15 mouse cellular contexts compared by ENCODE assay signal in the genomic region with DNA sequence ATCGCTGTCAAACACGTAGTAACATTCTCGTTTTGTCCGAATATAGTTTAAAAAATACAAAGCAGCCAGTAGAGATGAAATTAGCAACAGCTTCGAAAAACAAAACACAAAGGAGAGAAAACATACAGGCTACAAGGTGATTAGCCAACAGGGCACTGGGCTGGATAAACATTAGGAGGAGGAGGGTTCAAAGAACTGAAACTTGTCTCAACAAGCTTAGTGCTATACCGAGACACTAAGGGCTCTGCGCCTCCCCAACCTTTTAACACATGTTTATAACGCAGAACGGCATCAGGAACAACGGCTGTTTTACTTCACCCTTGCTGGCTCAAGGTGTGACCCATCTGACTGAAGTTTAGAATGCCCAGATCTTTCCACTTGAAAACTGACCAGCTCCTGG. TPM values are rescaled to one million over a fixed set of nuclear protein-coding genes. Genes with fewer than 3 reads are reported as not detected.
A peak's percentile ranks its signal among the peaks of the same experiment; 100 is the strongest.
DNase-seq lines count a peak whose midpoint lies in the region; ATAC-seq and TF ChIP-seq lines count a peak whose summit lies in the region.
"Had no signal": no experiment of that assay in that cellular context is flagged by ENCODE, and none has a peak within 500 bp of the region (broad histone marks: within the 10 kb centered on the region; RNA-seq: fewer than 3 reads in every experiment).

No protein-coding gene starts in this region.

- 0 out of 2 replicates have a peak overlapping the region, but pooled peaks have one; percentile 17 for H3K9ac ChIP-seq in heart, embryonic 13.5 days
- peak overlapping the region; percentile 20; the same call in 1 of the 2 replicates for H3K9ac ChIP-seq in CH12.LX (ENCODE audit: insufficient read depth, low read depth)
- H3K9ac ChIP-seq: forebrain, embryonic 15.5 days; lung, embryonic 15.5 days; midbrain, embryonic 12.5 days had no signal

- peak overlapping the region; percentile 83 for H3K27ac ChIP-seq in heart, embryonic 13.5 days (replicated peaks)
- H3K27ac ChIP-seq in CH12.LX (ENCODE audit: insufficient read depth, low read depth) = 0 out of 2 replicates have a peak overlapping the region, but pooled peaks have one; percentile 7
- no peak overlapping the region for H3K27ac ChIP-seq in forebrain, embryonic 10.5 days
- H3K27ac ChIP-seq: forebrain, embryonic 15.5 days; lung, embryonic 15.5 days had no signal

- peaks cover 24% of the 10 kb centered on the region for H3K4me1 ChIP-seq in heart, embryonic 13.5 days
- H3K4me1 ChIP-seq in CH12.LX (ENCODE audit: control insufficient read depth in 1 of 2, insufficient read depth in 2 of 2) = peaks cover 2 to 24% of the 10 kb centered on the region in 2 experiments; a peak in 3 of 4 replicates
- peaks cover 9% of the 10 kb centered on the region for H3K4me1 ChIP-seq in forebrain, embryonic 10.5 days
- H3K4me1 ChIP-seq: forebrain, embryonic 15.5 days had no signal

- no peak for TF ChIP-seq CTCF in CH12.LX (conservative IDR thresholded peaks at IDR 0.05 in 1 of 2, IDR thresholded peaks at IDR 0.05 in 1 of 2; ENCODE audit: low read depth in 2 of 2, low read length in 2 of 2)

- no peaks in the 10 kb centered on the region for H3K9me3 ChIP-seq in heart, embryonic 13.5 days
- H3K9me3 ChIP-seq in CH12.LX (replicated peaks; ENCODE audit: low read length) = no peaks in the 10 kb centered on the region
- H3K9me3 ChIP-seq in forebrain, embryonic 10.5 days = no peaks in the 10 kb centered on the region
- H3K9me3 ChIP-seq: forebrain, embryonic 15.5 days; lung, embryonic 15.5 days; midbrain, embryonic 12.5 days had no signal

- 48% methylated on average over 10 of the region's 10 CpGs for whole genome bisulfite sequencing in heart, embryonic 13.5 days
- 82% methylated on average over 10 of the region's 10 CpGs for WGBS in forebrain, embryonic 10.5 days

- H3K79me2 ChIP-seq in CH12.LX (replicated peaks; ENCODE audit: control insufficient read depth, extremely low read depth, insufficient read depth, poor library complexity, severe bottlenecking) = no peaks in the 10 kb centered on the region

- no peak for ATAC-seq in heart, embryonic 13.5 days (ENCODE audit: extremely low read depth, insufficient number of reproducible peaks, low FRiP score, low TSS enrichment)
- ATAC-seq: forebrain, embryonic 15.5 days had no signal

- TF ChIP-seq POLR2A in CH12.LX (IDR thresholded peaks at IDR 0.05; ENCODE audit: low read depth, low read length) = no peak

- no peaks in the 10 kb centered on the region for H3K27me3 ChIP-seq in heart, embryonic 13.5 days (replicated peaks)
- H3K27me3 ChIP-seq in CH12.LX (replicated peaks) = no peaks in the 10 kb centered on the region
- no peaks in the 10 kb centered on the region for H3K27me3 ChIP-seq in forebrain, embryonic 10.5 days (ENCODE audit: poor library complexity, severe bottlenecking)
- H3K27me3 ChIP-seq: forebrain, embryonic 15.5 days; lung, embryonic 15.5 days; midbrain, embryonic 12.5 days had no signal

- TF ChIP-seq EP300 in CH12.LX (IDR thresholded peaks at IDR 0.05; ENCODE audit: low read length) = no peak

- no peak for DNase-seq in heart, adult 8-10 months (ENCODE audit: low spot score)
- peak; percentile 14 for DNase-seq in kidney, postnatal 10 days
- no peak for DNase-seq in kidney, postnatal 14 days
- DNase-seq in CH12.LX (ENCODE audit: extremely low read depth) = no peak
- peak; percentile 49 for DNase-seq in fat pad, adult 2 months (ENCODE audit: extremely low read depth, low read depth, low spot score)
- no peak for DNase-seq in thymus, adult 18-20 months
- no peak for DNase-seq in forebrain, embryonic 10.5 days (ENCODE audit: extremely low spot score, low spot score)
- DNase-seq: adrenal gland, adult 2 months; cerebellum, postnatal 36 days; kidney, postnatal 36 days; right cerebral cortex, postnatal 4 days had no signal

- H3K36me3 ChIP-seq in heart, embryonic 13.5 days = no peaks in the 10 kb centered on the region
- H3K36me3 ChIP-seq in CH12.LX (replicated peaks in 1 of 2; ENCODE audit: control insufficient read depth in 1 of 2, insufficient read depth in 1 of 2, low read length in 1 of 2) = no peaks in the 10 kb centered on the region
- no peaks in the 10 kb centered on the region for H3K36me3 ChIP-seq in forebrain, embryonic 10.5 days (replicated peaks)
- H3K36me3 ChIP-seq: forebrain, embryonic 15.5 days; lung, embryonic 15.5 days; midbrain, embryonic 12.5 days had no signal

- in situ Hi-C loops in CH12.LX (cut with MboI; ENCODE audit: low pct_ligation_motif_present, low pct_unique_long_range_greater_than_20kb, low sequenced_read_pairs) = no loop called here

- TF ChIP-seq RAD21 in CH12.LX (IDR thresholded peaks at IDR 0.05; ENCODE audit: low read depth, low read length) = no peak

- no peak overlapping the region for H3K4me3 ChIP-seq in heart, embryonic 13.5 days
- H3K4me3 ChIP-seq in CH12.LX (replicated peaks in 1 of 3; ENCODE audit: low read depth in 2 of 3, low read length in 2 of 3, poor library complexity in 1 of 3) = no peak overlapping the region
- no peak overlapping the region for H3K4me3 ChIP-seq in forebrain, embryonic 10.5 days
- H3K4me3 ChIP-seq: forebrain, embryonic 15.5 days; lung, embryonic 15.5 days; midbrain, embryonic 12.5 days had no signal

- dilution Hi-C loops in CH12.LX (cut with MboI; ENCODE audit: extremely low pct_ligation_motif_present, extremely low pct_unique_long_range_greater_than_20kb, low sequenced_read_pairs) = no loop called here

- H3K4me2 ChIP-seq in heart, embryonic 13.5 days = peak overlapping the region; percentile 38
- peak overlapping the region; percentile 79 for H3K4me2 ChIP-seq in CH12.LX (ENCODE audit: insufficient read depth, low read depth, poor library complexity, severe bottlenecking)
- H3K4me2 ChIP-seq: forebrain, embryonic 15.5 days; lung, embryonic 15.5 days; midbrain, embryonic 12.5 days had no signal

TF ChIP-seq in CH12.LX, 34 proteins besides CTCF, POLR2A, EP300 and RAD21:
- TF ChIP-seq MXI1 (IDR thresholded peaks at IDR 0.05; ENCODE audit: low read depth, low read length) (no peak), MAFK (IDR thresholded peaks at IDR 0.05; ENCODE audit: insufficient replicate concordance, low read length) (no peak), MYC (IDR thresholded peaks at IDR 0.05; ENCODE audit: low read depth, low read length) (no peak), CHD1 (IDR thresholded peaks at IDR 0.05; ENCODE audit: low read depth, low read length) (0 out of 2 replicates have a peak, but pooled peaks have one; percentile 14)

RNA-seq across cellular contexts. Expression of gene Ociad1, which starts 13.4 kb away (rescaled TPM):
- 220 and 251 TPM in 2 replicates for polyA plus RNA-seq in heart, embryonic 13.5 days (2015; fragmentation: Nextera tagmentation; extraction: Ambion mirVana)
- total RNA-seq in heart, adult 8-10 months (2022) = 100 to 1,000 TPM; 233 to 264 (median 240) TPM
- total RNA-seq in CH12.LX (2012; rRNA removed) (153 and 164 TPM in 2 replicates), CH12.LX (2014; rRNA removed) (292 and 359 TPM in 2 replicates)
- polyA plus RNA-seq in CH12.LX (2012; ENCODE audit: insufficient read length, low read depth) = 285 and 329 TPM in 2 replicates
- 161 and 163 TPM in 2 replicates for polyA plus RNA-seq in forebrain, embryonic 10.5 days (2016; fragmentation: Nextera tagmentation; extraction: Ambion mirVana)

RNA-seq across cellular contexts. Expression of gene Fryl, which starts 22.8 kb away (rescaled TPM):
- polyA plus RNA-seq in heart, embryonic 13.5 days (2015; fragmentation: Nextera tagmentation; extraction: Ambion mirVana) = 27.3 and 28.8 TPM in 2 replicates
- total RNA-seq in heart, adult 8-10 months (2022) = 10 to 100 TPM; 32.7 to 38.8 (median 35.1) TPM
- total RNA-seq in CH12.LX (2012; rRNA removed) (31.3 and 35.0 TPM in 2 replicates), CH12.LX (2014; rRNA removed) (23.2 and 23.8 TPM in 2 replicates)
- polyA plus RNA-seq in CH12.LX (2012; ENCODE audit: insufficient read length, low read depth) = 32.6 and 38.4 TPM in 2 replicates
- 22.5 and 28.0 TPM in 2 replicates for polyA plus RNA-seq in forebrain, embryonic 10.5 days (2016; fragmentation: Nextera tagmentation; extraction: Ambion mirVana)

Comparison
In these comparisons a context has a peak if more than half of its experiments do, and no peak if none do; other contexts are left out.
1. DNase-seq: peak in kidney, postnatal 10 days (single experiment) and fat pad, adult 2 months (single experiment); none in heart, adult 8-10 months (single experiment), kidney, postnatal 14 days (single experiment), CH12.LX (single experiment), thymus, adult 18-20 months (0 of 2) and forebrain, embryonic 10.5 days (single experiment).